In the genomic region with DNA sequence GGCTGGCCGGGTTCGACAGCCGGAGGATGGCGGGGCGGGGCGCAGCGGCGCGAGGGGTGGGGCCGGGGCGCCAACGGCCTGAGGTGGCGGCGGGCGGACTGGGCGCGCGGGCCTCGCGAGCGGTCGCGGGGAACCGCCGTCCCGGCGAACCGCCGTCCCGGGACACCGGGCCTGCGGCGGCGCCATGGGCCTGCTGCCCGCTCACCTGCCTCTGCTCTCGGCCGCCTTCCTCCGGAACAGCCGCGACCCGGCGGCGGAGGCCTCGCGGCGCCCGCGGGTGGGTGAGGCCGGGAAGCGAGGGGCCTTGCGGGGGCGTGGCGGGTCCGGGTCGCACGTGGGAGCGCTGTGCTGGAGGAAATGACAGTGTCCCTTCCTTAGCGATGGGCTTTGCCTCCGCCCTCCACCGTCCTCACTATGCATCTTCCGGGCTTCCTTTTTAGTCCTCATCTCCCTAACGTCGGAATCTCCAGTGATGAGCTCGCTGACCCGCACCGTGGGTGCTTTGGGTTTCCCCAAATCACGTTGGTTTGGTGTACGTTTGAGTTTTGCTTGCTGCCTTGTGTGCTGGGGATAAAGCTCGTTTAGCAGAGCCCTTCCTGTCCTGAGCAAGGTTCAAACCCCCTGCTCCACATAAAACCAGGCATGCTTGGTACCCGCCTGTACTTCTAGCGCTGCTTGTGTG, we compare ENCODE assay signal across 8 mouse cellular contexts. TPM values are rescaled to one million over a fixed set of nuclear protein-coding genes. Genes with fewer than 3 reads are reported as not detected.
DNase-seq lines count a peak whose midpoint lies in the region; ATAC-seq and TF ChIP-seq lines count a peak whose summit lies in the region.

No protein-coding gene starts in this region.

- ATAC-seq in kidney, embryonic 15.5 days (replicated peaks; ENCODE audit: low FRiP score) = peak; percentile 78
- ATAC-seq in lung, embryonic 15.5 days (ENCODE audit: borderline replicate concordance, extremely low read depth, low FRiP score, low TSS enrichment) = peak; percentile 80

- H3K27ac ChIP-seq in kidney, embryonic 15.5 days = peak overlapping the region; percentile 89
- H3K27ac ChIP-seq in lung, embryonic 15.5 days = peak overlapping the region; percentile 72
- no peak overlapping the region for H3K27ac ChIP-seq in olfactory bulb, adult 2 months (ENCODE audit: insufficient read depth, low read depth, low read length)

- under 1% methylated on average over 42 of the region's 71 CpGs for WGBS in kidney, embryonic 15.5 days
- under 1% methylated on average over 66 of the region's 71 CpGs for WGBS in lung, embryonic 15.5 days
- under 1% methylated on average over 59 of the region's 71 CpGs for WGBS in olfactory bulb, adult 2 months

- peaks cover 4% of the 10 kb centered on the region; the same call in 1 of the 2 replicates for H3K36me3 ChIP-seq in kidney, embryonic 15.5 days
- H3K36me3 ChIP-seq in lung, embryonic 15.5 days = no peaks in the 10 kb centered on the region

- H3K4me1 ChIP-seq in kidney, embryonic 15.5 days = peaks cover 12% of the 10 kb centered on the region
- peaks cover 10% of the 10 kb centered on the region for H3K4me1 ChIP-seq in lung, embryonic 15.5 days
- H3K4me1 ChIP-seq in olfactory bulb, adult 2 months (ENCODE audit: control insufficient read depth, insufficient read depth, low read length) = peaks cover 6% of the 10 kb centered on the region; the same call in 1 of the 2 replicates

- peak overlapping the region; percentile 93 for H3K4me3 ChIP-seq in kidney, embryonic 15.5 days (replicated peaks)
- peak overlapping the region; percentile 88 for H3K4me3 ChIP-seq in lung, embryonic 15.5 days
- H3K4me3 ChIP-seq in olfactory bulb, adult 2 months (ENCODE audit: insufficient read depth, low read depth, low read length) = peak overlapping the region; percentile 89

- TF ChIP-seq POLR2A in olfactory bulb, adult 2 months (IDR thresholded peaks at IDR 0.05; ENCODE audit: insufficient read depth, low read depth, low read length) = no peak

- H3K27me3 ChIP-seq in kidney, embryonic 15.5 days = no peaks in the 10 kb centered on the region
- no peaks in the 10 kb centered on the region for H3K27me3 ChIP-seq in lung, embryonic 15.5 days

- peak overlapping the region; percentile 90 for H3K9ac ChIP-seq in kidney, embryonic 15.5 days
- H3K9ac ChIP-seq in lung, embryonic 15.5 days = peak overlapping the region; percentile 77

- TF ChIP-seq CTCF in olfactory bulb, adult 2 months (IDR thresholded peaks at IDR 0.05; ENCODE audit: insufficient read depth, low read depth, low read length) = no peak

- DNase-seq in left cerebral cortex, adult 18-20 months (ENCODE audit: low spot score in 2 of 2) = peak; percentile 23 to 42
- no peak for DNase-seq in left cerebral cortex, adult 8-10 months (ENCODE audit: low spot score in 2 of 2)
- DNase-seq in c-Kit-positive CD71-negative TER-119-negative erythroid progenitor cells, embryonic 14.5 days (ENCODE audit: low read depth) = peak; percentile 26
- DNase-seq in gastrocnemius, postnatal 4 days (ENCODE audit: low spot score in 2 of 2) = peak; percentile 21 to 48
- DNase-seq in urinary bladder, postnatal 10 days (ENCODE audit: low spot score) = no peak

- H3K9me3 ChIP-seq in kidney, embryonic 15.5 days (replicated peaks) = no peaks in the 10 kb centered on the region
- H3K9me3 ChIP-seq in lung, embryonic 15.5 days = no peaks in the 10 kb centered on the region

- H3K4me2 ChIP-seq in kidney, embryonic 15.5 days = peak overlapping the region; percentile 87
- H3K4me2 ChIP-seq in lung, embryonic 15.5 days = peak overlapping the region; percentile 86

RNA-seq across cellular contexts. Expression of gene Wdr48, which starts 0.5 kb away (rescaled TPM):
- total RNA-seq in left cerebral cortex, adult 18-20 months (2021) = 10 to 100 TPM; 76.0 to 76.9 TPM
- 10 to 100 TPM; 71.9 to 79.6 (median 78.1) TPM for total RNA-seq in left cerebral cortex, adult 8-10 months (2022)
- 10 to 100 TPM; 28.4 to 30.0 TPM for total RNA-seq in gastrocnemius, postnatal 4 days (2021)
- polyA plus RNA-seq in kidney, embryonic 15.5 days (2015; fragmentation: Nextera tagmentation; extraction: Ambion mirVana) = 51.9 and 53.6 TPM in 2 replicates
- polyA plus RNA-seq in lung, embryonic 15.5 days (2015; fragmentation: Nextera tagmentation; extraction: Ambion mirVana) = 53.3 and 54.1 TPM in 2 replicates
- polyA plus RNA-seq in olfactory bulb, adult 2 months (2012; ENCODE audit: insufficient read depth, insufficient read length, low replicate concordance, missing spikeins) = not detected in 2 replicates

RNA-seq across cellular contexts. Expression of gene Gorasp1, which starts 42.2 kb away (rescaled TPM):
- total RNA-seq in left cerebral cortex, adult 18-20 months (2021) = 10 to 100 TPM; 37.1 to 38.2 TPM
- total RNA-seq in left cerebral cortex, adult 8-10 months (2022) = 10 to 100 TPM; 32.8 to 40.9 (median 36.8) TPM
- total RNA-seq in gastrocnemius, postnatal 4 days (2021) = 10 to 100 TPM; 18.8 to 25.2 TPM
- 27.7 and 29.7 TPM in 2 replicates for polyA plus RNA-seq in kidney, embryonic 15.5 days (2015; fragmentation: Nextera tagmentation; extraction: Ambion mirVana)
- 31.1 and 35.6 TPM in 2 replicates for polyA plus RNA-seq in lung, embryonic 15.5 days (2015; fragmentation: Nextera tagmentation; extraction: Ambion mirVana)
- not detected in 2 replicates for polyA plus RNA-seq in olfactory bulb, adult 2 months (2012; ENCODE audit: insufficient read depth, insufficient read length, low replicate concordance, missing spikeins)

RNA-seq across cellular contexts. Expression of gene Ttc21a, which starts 42.2 kb away (rescaled TPM):
- total RNA-seq in left cerebral cortex, adult 18-20 months (2021) = under 1 TPM; 0.19 to 0.49 TPM
- total RNA-seq in left cerebral cortex, adult 8-10 months (2022) = 1 to 10 TPM in 1 of 4 experiments, under 1 TPM in 3; 0.70 to 1.2 (median 0.81) TPM
- total RNA-seq in gastrocnemius, postnatal 4 days (2021) = under 1 TPM; 0.15 to 0.34 TPM
- polyA plus RNA-seq in kidney, embryonic 15.5 days (2015; fragmentation: Nextera tagmentation; extraction: Ambion mirVana) = 0.26 and 0.29 TPM in 2 replicates
- polyA plus RNA-seq in lung, embryonic 15.5 days (2015; fragmentation: Nextera tagmentation; extraction: Ambion mirVana) = 0.67 and 1.1 TPM in 2 replicates
- polyA plus RNA-seq in olfactory bulb, adult 2 months (2012; ENCODE audit: insufficient read depth, insufficient read length, low replicate concordance, missing spikeins) = not detected in 2 replicates

Comparison
In these comparisons a context has a peak if more than half of its experiments do, and no peak if none do; other contexts are left out.
1. DNase-seq: peak in left cerebral cortex, adult 18-20 months (2 of 2), c-Kit-positive CD71-negative TER-119-negative erythroid progenitor cells, embryonic 14.5 days (single experiment) and gastrocnemius, postnatal 4 days (2 of 2); none in left cerebral cortex, adult 8-10 months (0 of 2) and urinary bladder, postnatal 10 days (single experiment).
2. Peak in every context shown above with its lines, with median percentiles within 50 percentile points of each other: H3K4me3 ChIP-seq.